Mouse (Mus musculus) left cerebral cortex, adult 11 months (tissue): ENCODE data around the gene Nedd8.
A peak's percentile ranks its signal among the peaks of the same experiment; 100 is the strongest.

ENCODE experiments used
- DNase-seq: peaks from one replicate; pipeline ENCODE4 v3.0.0; 2022; ENCODE audit warnings: low spot score

The Nedd8 gene

DNA sequence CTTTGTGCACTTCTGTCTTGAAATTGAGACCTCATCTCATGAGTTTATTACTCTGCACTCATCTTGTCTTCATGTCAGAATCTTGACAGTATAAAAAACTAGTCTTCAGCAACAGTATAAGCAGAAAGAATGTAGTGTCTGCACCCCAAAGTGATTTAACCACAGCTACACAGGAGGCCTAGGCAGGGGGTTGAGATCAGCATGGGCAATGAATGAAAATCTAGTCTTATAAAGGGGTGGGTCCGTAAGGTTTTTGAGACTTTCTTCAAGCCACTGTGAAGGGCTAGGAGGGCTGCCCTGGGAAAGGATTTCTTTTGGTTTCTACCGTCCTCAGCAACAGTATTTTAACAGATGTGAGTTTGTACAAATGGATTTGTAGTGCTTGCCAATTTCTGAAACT, 11.3 kb downstream of the Nedd8 start:
- no peak for DNase-seq

DNA sequence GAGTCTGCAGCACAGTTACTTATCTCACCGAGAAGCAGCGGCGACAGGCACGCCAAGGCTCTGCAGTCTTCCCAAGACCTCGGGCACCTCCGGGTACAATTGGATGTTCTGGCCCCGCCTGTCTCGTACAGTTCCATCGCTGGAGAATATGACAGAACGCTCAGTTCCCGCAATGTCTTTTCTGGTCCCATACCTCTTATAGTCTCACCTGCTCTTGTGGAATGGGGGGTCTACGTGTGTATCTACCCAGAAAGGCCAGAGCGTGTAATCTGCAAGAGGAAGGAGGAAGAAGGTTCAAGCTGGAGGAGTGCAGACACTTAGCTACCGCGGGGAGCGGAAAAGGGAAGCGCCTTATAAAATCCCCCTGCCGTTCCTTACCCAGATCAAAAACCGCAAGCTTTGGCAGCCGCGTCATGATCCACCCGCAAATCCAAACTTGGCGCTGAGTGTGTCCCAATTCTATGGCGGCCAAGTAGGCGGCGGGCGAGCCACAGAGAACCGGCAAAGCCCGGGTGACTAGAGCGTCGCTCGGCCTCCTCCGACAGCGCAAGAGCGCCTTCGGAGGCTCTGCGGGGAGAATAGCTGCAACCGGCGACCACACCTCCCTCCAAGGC, 11.9 kb downstream of the Nedd8 start, which contains the start of gene Mdp1:
TSS of gene Mdp1 (minus strand) at position 549 of the 614 bp plus-strand sequence.
- peak; percentile 64 for DNase-seq

DNA sequence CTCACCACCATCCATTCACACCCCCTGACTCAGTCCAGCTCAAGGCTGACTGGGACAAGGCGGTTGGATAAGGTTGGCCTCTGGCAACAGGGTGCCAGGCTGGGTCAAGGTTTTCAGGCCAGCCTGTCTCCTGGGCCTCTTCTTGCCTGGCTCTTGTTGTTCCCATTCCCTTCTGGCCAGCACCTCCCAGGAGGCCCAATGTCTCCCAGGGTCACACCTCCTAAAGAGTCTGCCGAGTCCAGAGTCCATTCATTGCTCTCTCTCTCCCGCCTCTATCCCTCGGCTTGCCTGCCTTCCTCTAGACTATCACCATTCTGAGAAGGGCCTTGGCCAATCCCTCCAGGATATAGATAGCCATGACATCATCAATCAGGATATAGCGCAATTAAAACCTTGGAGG, 13.9 kb downstream of the Nedd8 start:
- no peak for DNase-seq

DNA sequence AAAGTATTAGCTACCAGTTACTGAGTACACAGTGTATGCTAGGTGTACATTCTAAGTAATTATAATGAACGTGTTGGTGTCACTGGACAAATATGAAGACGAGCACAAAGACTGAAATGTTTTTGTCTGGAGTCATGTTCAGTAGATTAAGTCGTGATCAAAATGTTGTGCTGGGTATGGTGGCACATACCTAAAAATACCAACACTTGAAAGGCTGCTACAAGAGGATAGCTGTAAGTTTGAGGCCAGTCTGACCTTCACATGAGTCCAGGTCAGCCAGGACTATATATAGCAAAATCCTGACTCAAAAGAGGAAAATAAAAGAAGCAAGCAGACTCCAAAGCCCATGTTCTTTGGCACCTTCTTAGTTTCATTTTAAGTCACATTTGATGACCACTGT, 15.0 kb downstream of the Nedd8 start:
- DNase-seq: no peak

DNA sequence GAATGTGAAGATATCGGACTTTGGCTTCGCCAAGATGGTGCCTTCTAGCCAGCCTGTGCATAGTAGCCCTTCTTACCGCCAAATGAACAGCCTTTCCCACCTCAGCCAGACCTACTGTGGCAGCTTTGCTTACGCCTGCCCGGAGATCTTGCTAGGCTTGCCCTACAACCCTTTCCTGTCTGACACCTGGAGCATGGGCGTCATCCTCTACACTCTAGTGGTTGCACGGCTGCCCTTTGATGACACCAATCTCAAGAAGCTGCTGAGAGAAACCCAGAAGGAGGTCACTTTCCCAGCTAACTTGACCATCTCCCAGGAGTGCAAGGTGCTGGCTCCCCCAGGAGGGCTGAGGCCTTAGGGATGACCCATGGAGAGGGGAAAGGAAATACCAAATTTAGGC, 20.4 kb downstream of the Nedd8 start:
- DNase-seq: no peak

DNA sequence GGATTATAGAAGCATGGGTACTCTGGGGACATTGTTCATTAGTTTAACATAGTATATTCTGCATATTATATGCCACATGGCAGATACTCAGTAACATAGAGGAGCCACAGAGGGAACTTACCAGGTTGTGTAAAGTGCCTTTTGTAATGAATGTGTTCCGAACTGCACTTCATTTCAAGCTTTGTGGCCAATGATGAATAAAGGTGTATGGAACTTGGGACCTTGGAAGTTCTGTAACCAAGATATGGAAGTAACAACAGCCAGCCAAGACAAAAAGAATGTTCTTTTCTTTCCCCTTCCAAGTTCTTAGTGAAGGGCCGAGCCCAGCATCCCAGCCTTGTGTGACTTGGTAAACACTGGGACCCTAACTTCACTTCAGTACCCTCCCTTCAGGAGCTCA, 22.0 kb downstream of the Nedd8 start, which contains the start of gene Tssk4:
TSS of gene Tssk4 (plus strand) at position 301 of the 400 bp plus-strand sequence.
- no peak for DNase-seq

DNA sequence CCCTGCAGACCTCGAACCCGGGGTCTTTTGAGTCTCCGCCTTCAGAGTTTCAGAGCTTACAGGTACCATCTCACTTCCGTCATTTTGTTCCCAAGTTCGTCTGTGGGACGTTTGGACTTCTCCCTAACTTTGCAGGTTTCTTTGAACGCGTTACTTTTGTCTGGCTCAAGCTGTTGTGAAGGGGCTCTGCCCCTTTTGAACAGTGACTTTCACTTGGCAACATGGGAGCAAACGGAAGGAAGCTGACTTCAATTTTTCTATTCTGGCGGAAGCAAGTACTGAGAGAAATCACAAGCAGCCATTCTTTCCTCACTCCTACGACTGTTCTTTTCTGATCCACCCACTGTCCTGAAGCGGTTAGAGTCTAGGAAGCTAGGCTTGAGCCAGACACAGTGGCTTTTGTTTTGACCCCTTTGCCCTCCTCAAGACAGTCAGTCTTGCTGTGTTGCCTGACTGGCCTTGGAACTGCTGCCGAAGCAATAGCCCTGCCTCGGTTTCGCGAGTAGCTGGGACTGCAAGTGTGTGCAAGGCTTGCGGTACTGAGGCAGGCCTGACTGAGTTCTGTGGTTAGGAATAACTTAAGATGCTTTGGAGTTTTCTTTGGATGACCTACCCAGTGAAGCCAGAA, 27.5 kb downstream of the Nedd8 start:
- DNase-seq: no peak

DNA sequence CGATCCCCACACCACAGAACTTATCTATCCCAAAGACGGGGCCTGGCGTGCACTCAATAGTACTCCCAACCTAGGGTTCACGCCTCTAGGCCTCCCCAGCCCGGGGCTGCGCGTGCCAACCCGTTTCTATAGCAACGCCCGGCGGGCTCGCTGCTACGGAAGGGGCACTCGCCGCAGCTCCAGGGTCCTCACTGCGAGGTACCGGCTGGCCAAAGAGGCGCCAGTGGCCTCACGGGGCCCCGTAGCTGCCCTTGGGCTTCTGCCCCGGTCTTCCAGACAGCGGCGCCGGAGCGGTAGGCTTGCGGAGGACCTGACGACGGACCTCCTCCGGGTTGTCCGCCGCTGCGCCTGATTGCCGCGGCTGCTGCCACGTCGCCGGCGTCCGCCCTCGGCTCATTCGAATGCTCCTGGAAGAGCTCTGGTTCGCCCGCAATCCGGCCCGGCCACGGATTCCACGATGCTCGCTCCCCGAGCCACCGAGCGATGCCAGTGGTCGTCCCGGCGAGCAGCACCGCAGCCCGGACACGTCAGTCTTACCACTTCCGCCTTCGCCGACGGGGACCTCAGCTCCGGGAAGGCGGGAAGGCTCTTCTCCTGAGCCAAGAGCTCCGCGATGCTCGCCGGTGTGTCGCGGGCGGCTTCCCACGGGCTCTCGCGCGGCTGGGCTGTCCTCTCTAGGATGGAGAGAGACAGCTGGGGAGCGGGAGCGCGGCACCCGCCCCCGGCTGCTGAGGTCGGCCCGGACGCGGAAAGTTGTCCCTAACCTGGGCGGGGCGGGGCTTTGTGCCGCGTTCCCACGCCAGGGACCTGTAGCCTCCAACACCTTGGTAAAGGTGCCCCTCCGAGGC, 28.6 kb downstream of the Nedd8 start, which contains the start of gene Tm9sf1:
TSS of gene Tm9sf1 (minus strand) at position 747 of the 848 bp plus-strand sequence.
- peak; percentile 69 for DNase-seq

DNA sequence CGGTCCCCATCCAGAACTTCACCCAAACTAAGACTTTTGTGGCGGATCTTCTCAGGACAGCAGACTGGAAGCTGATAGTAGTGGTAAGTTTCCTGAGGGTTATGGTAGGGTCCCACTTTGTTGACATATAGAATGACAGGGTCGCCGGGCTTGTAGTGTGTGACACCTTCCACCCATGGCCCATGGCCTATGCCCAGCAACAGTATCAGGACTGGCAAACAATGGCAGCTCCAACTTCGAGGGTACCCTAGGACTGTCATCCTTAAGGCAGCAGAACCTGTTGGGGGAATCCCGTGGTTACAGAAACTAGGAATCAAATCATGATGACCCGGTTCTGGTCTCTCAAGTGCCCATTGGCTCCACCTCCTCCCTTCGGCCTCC, 29.3 kb downstream of the Nedd8 start:
- DNase-seq: no peak

DNA sequence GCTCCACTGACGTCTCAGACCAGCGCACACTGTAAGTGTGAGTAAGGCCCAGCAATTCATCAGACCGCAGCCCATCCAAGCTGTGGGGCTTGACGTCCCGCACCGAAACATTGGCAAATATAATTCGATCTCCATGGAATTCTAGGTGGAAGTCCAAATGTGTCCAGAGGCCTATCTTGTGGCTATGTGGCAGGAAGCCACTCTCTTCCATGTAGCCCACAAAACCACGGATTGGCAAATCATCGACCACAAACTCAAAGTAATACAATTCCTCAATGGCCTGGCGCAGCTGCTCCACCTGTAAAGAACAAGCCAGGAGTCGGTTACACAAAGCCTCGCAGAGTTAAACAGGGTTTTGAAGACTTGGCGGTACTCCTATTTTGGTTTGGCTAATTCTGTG, 30.6 kb downstream of the Nedd8 start:
- DNase-seq: no peak

DNA sequence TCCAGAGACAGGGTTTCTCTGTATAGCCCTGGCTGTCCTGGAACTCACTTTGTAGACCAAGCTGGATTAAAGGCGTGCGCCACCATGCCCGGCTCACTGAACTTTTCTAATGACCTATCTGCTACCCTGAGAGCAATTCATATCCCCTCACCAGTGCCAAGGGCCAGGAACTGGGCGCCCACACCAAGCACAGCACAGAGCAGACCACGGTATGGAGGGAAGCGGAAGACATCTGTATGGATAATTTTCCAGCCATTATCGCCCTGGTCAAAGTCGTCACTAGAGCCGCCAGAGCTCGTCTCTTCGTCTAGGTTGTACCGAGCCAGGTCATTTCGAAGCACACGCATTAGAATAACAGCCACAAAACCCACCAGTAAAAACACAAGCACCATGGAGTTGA, 31.1 kb downstream of the Nedd8 start:
- DNase-seq: no peak

DNA sequence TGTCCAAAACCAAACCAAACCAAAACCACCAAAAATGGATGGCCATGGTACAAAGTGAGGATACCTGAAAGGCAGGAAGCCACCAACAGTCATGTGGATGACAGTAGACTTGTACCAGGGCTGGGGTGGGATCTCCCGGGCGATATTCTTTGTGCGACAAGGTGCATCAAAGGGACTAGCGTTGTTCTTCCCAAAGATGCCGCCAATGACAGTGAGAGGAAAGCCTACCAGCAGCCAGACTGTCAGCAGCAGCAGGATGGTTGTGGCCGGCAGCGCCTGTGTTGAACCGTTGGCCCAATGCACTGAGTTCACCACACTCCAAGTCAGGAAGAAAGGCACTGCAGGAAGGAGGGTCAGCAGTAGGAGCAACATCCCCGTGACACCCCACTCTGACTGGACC, 34.1 kb downstream of the Nedd8 start, which contains the start of gene Gm49378:
TSS of gene Gm49378 (minus strand) at position 101 of the 400 bp plus-strand sequence.
- DNase-seq: no peak

DNA sequence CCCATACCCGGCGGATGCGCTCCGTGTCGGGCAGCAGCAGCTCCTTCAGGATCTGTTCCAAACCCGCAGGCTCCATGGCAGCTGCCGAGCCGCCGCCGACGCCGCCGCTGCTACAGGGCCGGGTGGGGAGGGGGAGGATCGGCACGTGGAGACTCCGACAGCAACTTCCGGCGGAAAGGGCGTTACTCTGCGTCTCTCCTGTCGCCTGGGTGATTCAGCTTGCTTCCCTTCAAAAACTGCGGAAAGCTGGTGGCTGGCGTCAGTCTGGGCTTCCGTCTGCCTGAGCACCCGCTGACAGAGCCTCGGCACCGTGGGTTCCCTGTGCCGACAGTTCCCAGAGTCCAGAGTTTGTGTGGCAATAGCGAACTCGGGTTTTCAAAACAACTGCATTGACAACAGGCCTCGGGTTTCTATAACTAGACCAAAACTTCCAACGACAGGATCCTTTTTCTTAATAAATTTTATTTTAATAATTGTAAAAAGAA, 36.4 kb downstream of the Nedd8 start, which contains the start of gene Ipo4:
TSS of gene Ipo4 (minus strand) at position 435 of the 485 bp plus-strand sequence.
- peak; percentile 82 for DNase-seq

DNA sequence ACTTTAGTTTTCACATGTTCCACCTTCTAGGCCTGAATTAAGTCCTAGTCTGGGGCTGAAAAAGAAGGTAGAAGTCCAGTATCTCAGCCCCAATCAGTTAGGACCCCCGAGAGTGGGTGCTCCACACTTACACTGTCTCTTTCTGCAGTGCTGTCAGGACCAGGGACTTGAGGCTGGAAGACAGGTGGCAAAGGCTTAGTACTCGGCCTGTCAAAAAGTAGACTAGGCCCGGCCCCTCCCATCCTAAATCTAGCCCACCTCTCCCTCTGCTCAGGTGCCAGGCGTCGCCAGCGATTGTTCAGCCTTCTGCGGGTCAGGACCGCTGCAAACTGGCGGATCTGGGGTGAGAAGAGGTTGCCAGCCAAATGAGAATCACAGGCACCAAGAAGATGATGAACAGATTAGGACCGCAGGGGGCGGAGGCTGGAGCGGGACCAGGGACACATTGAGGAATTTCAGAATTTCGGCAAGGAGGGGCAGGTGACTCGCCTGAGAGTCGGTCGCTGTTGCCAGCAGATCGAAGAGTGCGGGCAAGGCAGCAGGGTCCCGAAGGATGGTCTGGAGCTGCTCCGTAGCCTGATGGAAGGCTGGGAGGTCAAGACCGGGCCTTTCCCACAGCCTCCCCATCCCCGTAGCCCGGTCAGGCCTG, 36.9 kb downstream of the Nedd8 start:
- DNase-seq: no peak

DNA sequence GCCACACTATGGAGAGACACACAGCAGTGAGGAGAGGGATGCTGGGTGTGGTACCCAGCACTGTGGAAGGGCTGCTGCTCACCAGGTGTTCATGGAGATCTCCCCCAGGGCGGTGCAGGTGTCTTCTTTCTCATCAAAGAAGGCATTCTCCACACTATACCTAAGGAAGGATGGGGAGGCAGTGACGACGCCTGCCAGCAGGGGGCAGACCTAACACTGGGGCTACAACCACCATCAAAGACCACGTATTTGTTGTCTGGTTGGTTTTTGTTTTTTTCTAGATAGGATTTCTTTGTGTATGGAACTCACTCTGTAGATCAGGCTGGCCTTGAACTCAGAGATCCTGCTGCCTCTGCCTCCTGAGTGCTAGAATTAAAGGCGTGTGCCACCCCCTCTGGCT, 42.6 kb downstream of the Nedd8 start:
- DNase-seq: no peak

DNA sequence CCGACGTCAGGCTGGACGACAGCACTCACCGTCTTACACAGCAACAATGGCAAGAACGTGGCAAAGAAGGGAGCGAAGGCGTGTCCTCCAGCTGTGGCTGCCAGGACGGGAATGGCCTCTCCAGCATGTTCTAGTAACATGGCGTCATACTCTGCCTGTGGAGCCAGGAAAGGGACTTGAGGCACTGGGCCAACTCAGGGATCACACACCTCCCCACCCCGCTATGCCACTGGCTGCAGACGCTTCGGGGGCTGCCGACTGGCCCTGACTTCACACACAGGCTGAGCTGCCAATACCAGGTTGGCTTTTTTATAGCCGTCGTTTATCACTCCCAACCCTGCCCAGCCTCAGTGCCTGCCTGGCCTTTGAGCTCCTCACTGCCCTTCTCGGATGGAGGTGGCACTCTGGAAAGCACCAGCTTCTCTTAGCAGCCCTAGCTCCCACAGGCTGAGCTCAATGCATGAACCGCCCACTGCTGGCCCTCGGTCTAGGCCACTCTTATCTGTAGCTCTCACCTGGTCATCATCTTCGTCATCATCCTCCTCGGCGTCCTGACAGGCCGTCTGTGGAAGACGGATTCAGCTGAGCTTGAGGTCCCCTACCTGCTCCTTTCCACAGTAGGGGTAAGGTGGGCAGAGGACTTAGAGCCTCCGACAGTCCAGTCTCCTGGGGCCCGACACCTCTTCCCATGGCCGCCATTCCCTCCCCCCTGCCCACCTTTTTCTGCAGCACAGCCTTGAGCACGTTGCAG, 43.7 kb downstream of the Nedd8 start:
- DNase-seq: no peak

DNA sequence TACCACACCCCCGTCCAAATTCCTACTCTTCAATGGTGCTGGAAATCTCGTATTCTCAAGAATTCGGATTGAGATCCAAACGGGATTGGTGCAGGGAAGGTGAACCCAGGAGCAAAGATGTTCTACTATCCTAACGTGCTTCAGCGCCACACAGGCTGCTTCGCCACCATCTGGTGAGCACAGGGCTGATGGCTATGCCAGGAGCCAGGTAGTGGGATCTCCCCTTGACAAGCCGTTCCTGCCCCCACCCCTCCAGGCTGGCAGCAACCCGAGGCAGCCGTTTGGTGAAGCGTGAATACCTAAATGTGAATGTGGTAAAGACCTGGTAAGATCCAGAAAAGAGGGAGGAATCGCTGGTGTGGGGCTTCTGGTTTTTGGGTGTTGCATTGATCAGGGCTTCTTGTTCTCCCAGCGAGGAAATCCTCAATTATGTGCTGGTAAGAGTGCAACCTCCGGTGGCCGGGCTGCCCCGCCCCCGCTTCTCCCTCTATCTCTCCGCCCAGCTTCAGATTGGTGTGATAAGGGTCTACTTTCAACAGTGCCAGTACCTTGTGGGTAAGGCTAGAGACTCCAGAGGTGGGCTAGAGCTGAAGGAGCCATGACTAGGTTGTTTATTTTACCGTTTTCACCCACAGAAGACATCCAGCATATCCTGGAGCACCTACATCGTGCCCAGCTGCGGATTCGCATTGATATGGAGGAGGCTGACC, 53.3 kb downstream of the Nedd8 start:
- DNase-seq: no peak

DNA sequence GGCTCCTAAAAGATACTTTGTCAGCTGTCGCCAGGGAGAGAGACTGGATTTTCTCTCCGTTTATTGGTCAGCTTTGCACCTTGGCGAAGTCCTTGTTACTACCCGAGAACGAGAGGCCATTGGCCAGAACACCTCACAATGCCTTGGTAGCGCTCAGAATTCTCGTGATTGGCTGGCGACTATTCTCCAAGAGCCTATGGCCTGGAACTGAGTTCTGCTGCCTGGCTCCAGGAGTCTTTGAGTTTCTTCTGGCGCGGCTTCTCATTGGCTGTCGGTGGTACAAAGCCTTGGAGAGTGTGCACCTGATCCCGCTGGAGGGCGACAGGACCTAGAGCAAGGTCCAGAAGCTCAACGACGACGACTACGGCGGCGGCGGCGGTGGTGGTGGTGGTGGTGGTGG, 54.1 kb downstream of the Nedd8 start, which contains the start of gene Rec8:
TSS of gene Rec8 (plus strand) at position 216 of the 400 bp plus-strand sequence.
- DNase-seq: no peak

DNA sequence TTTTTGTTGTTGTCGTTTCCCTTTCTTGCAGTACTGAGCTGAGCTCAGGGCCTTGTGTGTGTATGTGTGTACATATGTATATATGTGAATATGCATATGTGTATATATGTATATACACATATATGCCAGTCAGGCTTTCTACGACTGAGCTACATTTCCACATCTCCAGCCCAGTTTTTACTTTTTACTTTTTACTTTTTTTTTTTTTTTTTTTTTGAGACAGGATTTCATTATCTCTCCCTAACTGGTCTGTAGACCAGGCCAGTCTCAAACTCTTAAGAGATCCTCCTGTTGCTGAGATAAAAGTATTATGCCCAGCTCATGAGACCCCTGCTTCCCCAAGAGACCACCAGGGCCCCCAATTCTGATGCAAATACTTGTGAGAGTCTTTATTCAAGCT, 55.1 kb downstream of the Nedd8 start:
- no peak for DNase-seq

DNA sequence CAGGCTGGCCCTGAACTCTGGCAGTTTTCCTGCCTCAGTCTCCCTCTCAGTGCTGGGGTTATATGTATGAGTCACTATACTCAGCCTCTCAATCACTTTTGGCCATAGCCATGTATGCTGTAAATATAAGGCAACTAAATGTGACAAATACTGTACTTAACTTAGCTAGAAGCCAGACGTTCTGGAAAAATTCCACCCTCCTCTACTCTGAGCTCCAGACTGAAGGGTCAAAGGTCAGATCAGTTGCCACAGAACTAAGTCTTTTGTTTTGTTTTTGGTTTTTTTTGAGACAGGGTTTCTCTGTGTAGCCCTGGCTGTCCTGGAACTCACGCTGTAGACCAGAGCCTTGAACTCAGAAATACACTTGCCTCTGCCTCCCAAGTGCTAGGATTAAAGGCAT, 56.0 kb downstream of the Nedd8 start:
- no peak for DNase-seq
